Mouse (Mus musculus) CD4-positive, CD25-positive, alpha-beta regulatory T cell, adult 2 months (primary cell): ENCODE data around the gene Slc7a3.
"Not testable (repeated sequence)": the region's sequence is repeated elsewhere in the genome, so short reads cannot be mapped to it uniquely, and the experiment has no call there.

Experiments used
- DNase-seq: peaks from one replicate; pipeline ENCODE4 v3.0.0-alpha.2; 2012; ENCODE audit warnings: low read depth, low spot score

The Slc7a3 gene

GRCm38 (mm10) chrX:101085920-101086319, at the start of gene Slc7a3:
Gene Slc7a3 (minus strand): TSS chrX:101086020.
- no peak for DNase-seq

DNA sequence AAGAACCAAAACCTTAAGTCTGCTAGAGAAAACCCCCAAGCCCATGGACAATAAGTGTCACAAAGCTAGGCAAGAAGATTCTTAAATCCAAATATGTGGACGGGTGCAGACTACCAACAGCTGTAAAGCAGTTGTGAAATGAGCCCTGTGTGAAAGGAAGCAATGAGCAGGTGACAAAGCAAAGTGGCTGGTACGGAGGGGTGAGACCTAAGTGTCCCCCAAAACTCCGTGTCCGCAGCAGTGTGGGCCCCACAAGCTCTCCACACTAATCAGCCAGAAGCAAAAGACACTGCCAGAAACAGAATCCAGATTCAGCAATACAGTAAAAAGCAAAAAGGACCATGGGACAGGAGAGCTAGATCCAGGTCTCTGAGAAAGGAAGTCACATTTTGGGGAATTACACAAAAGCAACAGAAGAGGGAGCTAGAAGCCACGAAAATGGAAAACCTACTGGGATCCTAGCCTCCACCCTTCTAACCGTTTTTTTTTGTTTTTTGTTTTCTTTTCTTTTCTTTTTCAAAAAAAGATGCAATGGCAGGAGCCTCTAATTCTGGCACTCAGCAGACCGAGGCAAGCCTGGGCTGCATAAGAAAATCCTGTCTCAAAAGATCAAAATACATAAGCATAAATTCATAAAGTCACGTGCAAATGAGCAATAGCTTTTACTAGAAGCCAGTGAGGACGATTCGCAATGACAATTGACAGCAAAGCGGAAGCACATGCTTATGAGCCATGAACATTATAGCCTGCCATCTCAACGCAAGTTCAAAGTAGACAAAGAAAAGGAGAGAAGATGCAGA, 46.4 kb upstream of the Slc7a3 start:
- DNase-seq = peak; percentile 65

GRCm38 (mm10) chrX:101131001-101131400, 45.2 kb upstream of the Slc7a3 start:
- peak; percentile 84 for DNase-seq

GRCm38 (mm10) chrX:101128559-101128958, 42.7 kb upstream of the Slc7a3 start:
- DNase-seq = peak; percentile 38

DNA sequence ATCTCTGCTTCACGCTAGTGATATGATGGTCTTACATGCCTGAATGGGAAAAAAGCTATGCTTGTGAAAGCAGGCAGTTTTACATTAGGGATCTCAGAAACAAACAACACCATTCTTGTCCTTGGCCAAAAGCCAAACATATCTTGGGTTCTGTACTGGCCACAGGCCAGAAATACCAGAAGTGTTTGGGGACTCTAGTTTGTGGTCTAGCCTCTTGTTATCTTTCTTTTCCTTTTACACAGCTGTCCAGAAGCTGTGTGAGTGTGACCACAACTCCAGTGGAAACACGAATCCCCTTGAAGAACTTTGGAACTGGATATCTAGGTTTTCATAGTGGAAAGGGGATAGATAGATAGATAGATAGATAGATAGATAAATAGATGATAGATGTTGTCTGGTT, 41.2 kb upstream of the Slc7a3 start:
- no peak for DNase-seq

DNA sequence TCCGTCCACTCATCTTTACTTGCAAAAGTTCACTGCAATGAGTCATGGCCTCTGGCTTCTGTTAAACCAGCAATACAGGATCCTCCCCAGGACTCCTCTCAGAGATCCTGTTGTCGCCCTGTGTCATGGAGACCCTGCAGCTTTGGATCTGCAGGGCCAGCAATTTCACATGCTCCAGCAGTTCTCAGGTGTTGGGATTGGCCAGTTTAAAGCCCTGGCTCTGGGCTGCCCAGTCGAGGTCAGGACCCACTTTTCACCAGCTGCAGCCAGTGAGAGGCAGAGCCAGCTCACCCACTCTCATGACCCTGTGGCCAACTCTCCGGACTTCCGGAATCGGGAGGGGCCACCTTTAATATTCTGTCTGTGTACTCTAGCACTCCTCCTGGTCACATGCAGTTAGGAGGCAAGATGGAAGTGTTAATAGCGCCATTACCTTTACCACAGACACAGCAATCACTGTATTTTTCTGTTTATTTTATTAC, 40.7 kb upstream of the Slc7a3 start:
- no peak for DNase-seq

DNA sequence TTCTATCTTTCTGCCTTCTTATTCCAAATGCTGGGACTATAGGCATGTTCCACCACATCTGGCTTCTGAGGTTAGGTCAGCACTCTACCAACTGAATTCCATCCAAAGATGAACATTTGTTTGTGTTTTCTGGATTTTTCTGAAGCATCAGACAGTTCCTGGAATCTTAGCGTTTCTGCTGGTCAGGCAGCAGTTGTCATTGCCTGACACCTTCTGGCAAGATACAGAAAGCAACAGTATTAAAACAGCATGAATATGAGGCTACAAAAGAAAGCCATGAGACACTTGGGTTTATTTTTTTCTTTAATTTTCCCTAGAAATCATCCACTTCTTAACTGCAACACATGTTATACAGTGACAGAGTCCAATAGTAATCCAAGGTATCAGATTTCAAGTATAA, 34.7 kb upstream of the Slc7a3 start:
- no peak for DNase-seq

DNA sequence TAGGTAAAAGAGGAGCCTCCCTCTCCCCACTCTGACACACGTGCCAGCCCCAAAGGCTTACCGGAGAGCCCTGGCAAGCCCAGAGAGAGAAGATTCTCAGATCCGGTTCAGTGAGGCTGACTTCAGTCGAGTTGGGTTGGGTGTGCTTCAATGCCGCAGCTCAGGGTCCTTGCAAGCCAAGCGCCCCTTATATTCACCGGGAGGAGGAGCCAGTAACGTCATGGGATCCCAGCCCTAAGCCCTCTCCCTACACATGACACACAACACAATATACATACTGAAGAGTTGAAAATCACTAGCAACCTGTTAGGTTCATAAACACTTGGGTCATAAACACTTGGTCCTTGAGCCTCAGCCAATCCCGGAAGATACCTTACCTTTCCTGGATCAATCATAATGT, 609 bp downstream of the Slc7a3 start:
- not testable (repeated sequence) for DNase-seq

- DNase-seq = no peak
Measured at GRCm38 (mm10) chrX:101084192-101084591, 1.6 kb downstream of the Slc7a3 start.

- no peak for DNase-seq
Measured at GRCm38 (mm10) chrX:101065245-101065644, 20.6 kb downstream of the Slc7a3 start.

- DNase-seq = no peak
Measured at GRCm38 (mm10) chrX:101063503-101063902, 22.3 kb downstream of the Slc7a3 start.

DNA sequence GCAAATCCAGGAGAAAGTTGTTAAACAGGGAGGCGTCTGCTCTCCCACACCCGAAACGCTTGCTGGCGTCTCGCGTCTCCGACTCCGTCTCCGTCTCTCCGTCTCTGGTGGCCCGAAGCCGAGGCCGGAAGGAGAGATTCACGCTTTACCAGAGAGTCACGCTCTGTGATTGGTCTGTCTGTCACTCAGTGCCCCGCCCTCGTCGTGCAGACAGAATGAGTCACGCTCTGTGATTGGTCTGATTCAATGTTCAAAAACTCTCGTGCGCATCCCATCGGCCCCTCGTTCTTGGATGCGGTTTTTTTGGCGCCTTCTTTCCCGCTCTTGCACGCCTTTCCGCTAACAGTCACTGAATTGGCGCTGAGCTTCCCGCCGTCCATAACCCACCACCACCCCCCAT, 26.3 kb downstream of the Slc7a3 start, which contains the start of gene Tex11:
Gene Tex11, minus strand, starts transcription at position 127 of the 400 bp plus-strand sequence.
- no peak for DNase-seq
